Mouse (Mus musculus) midbrain, embryonic 11.5 days (tissue): ENCODE measurements around the gene Slc28a3. TPM values are rescaled to one million over a fixed set of nuclear protein-coding genes. Genes with fewer than 3 reads are reported as not detected.

Source experiments
- ATAC-seq: fragments of 200-750 bp; cut with Nextera tagmentation; 2 replicates; pipeline ENCODE4 v1.8.0; 2017; ENCODE audit warnings: moderate TSS enrichment, moderate library complexity; ENCODE audit not compliant: low FRiP score
- DNase-seq: peaks from one replicate; pipeline ENCODE4 v3.0.0; 2015; ENCODE audit warnings: low spot score; ENCODE audit errors: missing footprints
- H3K27ac ChIP-seq: fragments of 300-500 bp; sonication (generic); 2 replicates; pipeline ENCODE4 v1.5.1; 2014; ENCODE audit warnings: low read depth, low read length
- H3K27me3 ChIP-seq: fragments of 300-500 bp; sonication (generic); 2 replicates; pipeline ENCODE4 v1.6.1; 2014; ENCODE audit warnings: mild to moderate bottlenecking, low read length, moderate library complexity, mixed read lengths; ENCODE audit not compliant: control insufficient read depth, insufficient read depth
- H3K36me3 ChIP-seq: fragments of 300-500 bp; sonication (generic); 2 replicates; pipeline ENCODE4 v1.6.1; 2014; ENCODE audit warnings: mild to moderate bottlenecking, low read length, moderate library complexity, mixed read lengths; ENCODE audit not compliant: control insufficient read depth, insufficient read depth
- H3K4me1 ChIP-seq: fragments of 300-500 bp; sonication (generic); 2 replicates; pipeline ENCODE4 v1.6.1; 2014; ENCODE audit warnings: low read length; ENCODE audit not compliant: control insufficient read depth, insufficient read depth
- H3K4me2 ChIP-seq: fragments of 300-500 bp; sonication (generic); 2 replicates; pipeline ENCODE4 v1.6.1; 2014; ENCODE audit warnings: mild to moderate bottlenecking, moderate library complexity
- H3K4me3 ChIP-seq: fragments of 300-500 bp; sonication (generic); 2 replicates; pipeline ENCODE4 v1.5.1; 2014; ENCODE audit warnings: low read depth, low read length
- H3K9ac ChIP-seq: fragments of 300-500 bp; sonication (generic); 2 replicates; pipeline ENCODE4 v1.6.1; 2014; ENCODE audit warnings: low read length
- H3K9me3 ChIP-seq: fragments of 300-500 bp; sonication (generic); 2 replicates; pipeline ENCODE4 v1.6.1; 2016; ENCODE audit warnings: low read length; ENCODE audit not compliant: control insufficient read depth
- WGBS: fragments of 180-500 bp; shearing (Covaris S2); extraction: QIAGEN DNeasy Blood & Tissue Kit; methylation state at CpG from one replicate; pipeline ENCODE4 v1.1.7; 2014; 5-methylcytosine and 5-hydroxymethylcytosine counted together
- polyA plus RNA-seq: library from polyadenylated mRNA; unstranded; fragments of >200 nt; fragmentation: Nextera tagmentation; extraction: Ambion mirVana; gene quantifications from 2 replicates; pipeline ENCODE4 v1.2.1, GENCODE M21; 2014

The Slc28a3 gene
- polyA plus RNA-seq, 1 experiment from 2014 or later, result not detected

DNA sequence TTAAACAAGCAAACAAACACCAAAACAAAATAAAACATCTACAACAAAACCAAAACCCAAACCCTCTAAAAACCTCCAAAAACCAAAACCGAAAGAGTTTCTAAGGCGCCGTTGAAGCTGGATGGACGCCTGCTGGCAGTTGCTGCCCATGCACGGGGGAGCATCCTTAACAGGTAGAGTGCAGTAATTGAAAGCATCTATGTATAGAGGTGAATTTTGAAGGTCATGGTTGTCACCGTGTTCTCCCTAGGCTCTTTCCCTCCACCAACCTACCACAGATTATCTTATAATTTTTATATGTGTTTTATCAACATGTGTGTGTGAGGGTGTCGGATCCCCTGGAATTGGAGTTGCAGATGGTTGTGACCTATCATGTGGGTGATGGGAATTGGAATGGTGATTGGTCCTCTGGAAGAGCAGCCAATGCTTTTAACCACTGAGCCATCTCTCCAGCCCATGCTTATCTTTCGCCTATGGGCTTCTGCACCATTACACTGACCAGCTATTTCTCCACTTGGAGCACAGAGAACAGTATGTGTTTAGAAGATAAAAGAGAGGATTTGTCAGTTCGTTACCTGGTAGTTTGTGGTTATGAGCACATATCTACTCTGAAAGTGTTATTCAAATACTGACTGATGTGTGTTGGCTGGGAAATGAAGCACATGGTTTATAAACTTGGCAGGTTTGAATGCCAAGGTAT lies 89.2 kb downstream of the Slc28a3 start:
- H3K36me3 ChIP-seq, result no peaks in the 10 kb centered on the region
- no peak overlapping the region for H3K4me2 ChIP-seq
- H3K4me1 ChIP-seq, result no peaks in the 10 kb centered on the region
- no peak for ATAC-seq
- no peak overlapping the region for H3K27ac ChIP-seq
- H3K4me3 ChIP-seq, result no peak overlapping the region
- no peaks in the 10 kb centered on the region for H3K27me3 ChIP-seq
- WGBS, result 89% methylated on average over 9 of the region's 9 CpGs
- no peaks in the 10 kb centered on the region for H3K9me3 ChIP-seq
- DNase-seq, result peak; percentile 75
- H3K9ac ChIP-seq, result no peak overlapping the region

DNA sequence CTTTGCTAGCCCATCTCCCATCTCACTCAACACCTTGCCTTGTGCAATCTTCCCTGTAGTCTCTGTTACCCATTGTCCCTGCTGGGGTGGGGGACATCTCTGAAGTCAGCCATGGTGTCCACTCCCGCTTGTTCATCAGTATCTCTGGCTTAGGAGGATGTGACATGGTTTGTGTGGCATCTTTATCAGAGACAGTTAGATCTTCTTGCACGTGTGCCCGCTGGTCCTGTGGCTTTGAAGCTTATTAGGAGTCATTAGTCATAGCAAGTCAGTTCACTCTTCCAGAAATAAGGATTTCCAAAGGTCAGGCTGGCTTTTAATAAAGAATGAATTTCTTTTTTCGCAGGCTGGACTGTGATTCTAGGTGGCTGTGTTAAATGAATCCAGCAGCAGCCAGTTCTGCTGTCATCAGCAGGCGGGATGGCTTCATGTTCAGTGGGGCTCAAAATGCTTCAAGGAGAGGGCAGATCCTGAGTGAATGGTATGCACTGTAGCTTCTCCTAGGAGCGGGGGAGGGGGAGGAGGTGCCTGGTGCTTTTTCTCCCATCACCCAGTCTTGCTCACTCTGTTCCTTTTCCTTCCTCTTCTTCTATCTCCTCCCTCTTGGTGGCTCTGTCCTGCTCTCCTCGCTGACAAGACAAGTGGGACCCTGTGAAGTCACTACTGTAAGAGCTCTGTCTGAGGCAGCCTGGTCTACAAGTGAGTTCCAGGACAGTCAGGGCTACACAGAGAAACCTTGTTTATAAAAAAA lies 89.9 kb downstream of the Slc28a3 start:
- DNase-seq, result peak; percentile 51
- no peaks in the 10 kb centered on the region for H3K9me3 ChIP-seq
- WGBS, result 71% methylated on average over 7 of the region's 7 CpGs
- no peak overlapping the region for H3K4me3 ChIP-seq
- no peak overlapping the region for H3K4me2 ChIP-seq
- H3K9ac ChIP-seq, result no peak overlapping the region
- no peak for ATAC-seq
- H3K4me1 ChIP-seq, result no peaks in the 10 kb centered on the region
- H3K27ac ChIP-seq, result no peak overlapping the region
- H3K36me3 ChIP-seq, result no peaks in the 10 kb centered on the region
- no peaks in the 10 kb centered on the region for H3K27me3 ChIP-seq

DNA sequence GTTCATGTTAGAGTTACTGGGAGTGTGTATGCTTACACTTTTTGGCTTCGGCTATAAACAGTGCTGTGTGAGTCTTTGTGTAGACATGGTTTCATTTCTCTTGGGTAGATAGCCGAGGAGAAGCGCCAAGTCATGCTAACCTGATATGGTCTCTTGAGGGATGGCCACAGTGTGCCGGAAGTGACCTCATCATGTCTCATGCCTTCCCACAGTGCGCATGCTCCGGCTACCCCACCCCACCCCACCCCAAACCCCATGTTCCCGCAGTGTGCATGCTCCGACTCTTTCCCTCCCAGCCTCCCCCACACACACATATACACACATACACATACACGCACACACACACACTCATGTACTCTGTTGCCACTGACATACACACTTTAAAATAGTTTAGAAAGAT lies 90.6 kb downstream of the Slc28a3 start:
- H3K27ac ChIP-seq, result no peak overlapping the region
- peak; percentile 75 for DNase-seq
- H3K4me1 ChIP-seq, result no peaks in the 10 kb centered on the region
- H3K4me3 ChIP-seq, result no peak overlapping the region
- H3K9ac ChIP-seq, result no peak overlapping the region
- WGBS, result 88% methylated on average over 9 of the region's 9 CpGs
- ATAC-seq, result no peak
- H3K36me3 ChIP-seq, result no peaks in the 10 kb centered on the region
- H3K4me2 ChIP-seq, result no peak overlapping the region
- no peaks in the 10 kb centered on the region for H3K9me3 ChIP-seq
- H3K27me3 ChIP-seq, result no peaks in the 10 kb centered on the region

DNA sequence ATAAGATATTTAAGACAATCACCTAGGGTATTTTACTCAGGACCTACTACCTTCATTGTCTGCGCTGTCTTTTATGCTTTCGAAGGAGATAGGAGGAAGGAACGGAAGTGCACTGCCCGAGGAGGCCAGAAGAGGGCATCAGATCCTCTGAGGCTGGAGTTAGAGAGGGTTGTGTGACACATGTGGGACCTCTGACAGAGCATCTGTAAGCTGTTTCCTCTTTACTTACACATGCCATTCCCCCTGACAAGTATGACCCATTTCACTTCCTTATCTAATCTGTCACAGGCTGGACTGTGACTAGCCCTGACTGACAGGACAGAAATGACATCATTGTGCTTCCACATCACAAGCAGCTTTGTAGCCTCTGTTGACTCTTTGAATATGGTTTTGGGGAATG lies 94.4 kb downstream of the Slc28a3 start:
- Histone ChIP-seq H3K27me3 (no peaks in the 10 kb centered on the region), H3K4me3 (no peak overlapping the region), H3K4me2 (no peak overlapping the region), H3K4me1 (no peaks in the 10 kb centered on the region), H3K27ac (no peak overlapping the region), H3K9ac (no peak overlapping the region), H3K36me3 (no peaks in the 10 kb centered on the region), H3K9me3 (no peaks in the 10 kb centered on the region)
- WGBS, result 98% methylated on average over 4 of the region's 4 CpGs
- DNase-seq, result peak; percentile 19
- ATAC-seq, result no peak

DNA sequence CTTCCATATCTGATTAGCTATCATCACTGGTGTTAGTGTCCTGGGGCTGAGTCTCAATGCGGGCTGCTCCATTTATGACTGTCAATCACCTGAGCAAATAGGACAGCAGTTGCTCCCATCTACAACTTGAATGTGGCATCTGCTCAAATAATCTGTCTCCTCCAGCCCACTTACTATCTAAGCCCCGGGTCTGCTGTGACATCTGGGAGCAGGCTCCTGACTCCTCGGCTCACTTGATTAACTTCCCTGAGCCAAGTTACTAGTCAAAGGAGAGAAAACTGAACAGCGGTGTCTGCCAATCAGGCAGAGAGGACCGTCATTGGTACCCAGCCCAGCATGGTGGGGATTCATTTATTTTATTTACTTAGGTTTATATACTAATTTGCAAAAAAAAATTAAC lies 95.0 kb downstream of the Slc28a3 start:
- Histone ChIP-seq H3K4me1 (no peaks in the 10 kb centered on the region), H3K27me3 (no peaks in the 10 kb centered on the region), H3K4me2 (no peak overlapping the region), H3K9me3 (no peaks in the 10 kb centered on the region), H3K36me3 (no peaks in the 10 kb centered on the region), H3K4me3 (no peak overlapping the region), H3K27ac (no peak overlapping the region), H3K9ac (no peak overlapping the region)
- no peak for DNase-seq
- WGBS, result 90% methylated on average over 5 of the region's 5 CpGs
- ATAC-seq, result no peak

DNA sequence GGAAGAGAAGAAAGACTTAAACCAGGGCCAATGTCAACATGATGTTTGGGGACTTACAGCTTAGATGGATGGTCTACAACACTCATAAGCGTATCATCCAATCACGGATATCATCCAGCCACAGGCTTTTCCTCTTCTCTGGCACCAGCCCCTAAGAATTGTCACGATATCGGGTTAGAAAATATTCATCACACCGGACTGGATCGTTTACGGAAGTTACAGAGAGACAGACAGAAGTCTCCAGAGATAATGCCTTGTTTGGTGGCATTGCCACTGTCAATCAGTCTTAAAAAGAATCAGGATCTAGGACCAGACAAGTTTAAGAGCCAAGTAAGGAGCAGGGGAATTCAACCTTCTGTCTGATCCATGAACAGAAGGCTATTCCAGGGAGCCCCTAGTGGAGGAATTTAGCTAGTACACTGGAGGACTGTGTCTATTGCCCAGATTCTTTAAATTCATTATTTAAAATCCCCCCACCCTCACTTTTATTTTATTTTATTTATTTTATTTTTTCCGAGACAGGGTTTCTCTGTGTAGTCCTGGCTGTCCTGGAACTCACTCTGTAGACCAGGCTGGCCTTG lies 96.4 kb downstream of the Slc28a3 start:
- H3K4me2 ChIP-seq, result no peak overlapping the region
- ATAC-seq (no peak), DNase-seq (peak; percentile 87)
- H3K36me3 ChIP-seq, result no peaks in the 10 kb centered on the region
- no peaks in the 10 kb centered on the region for H3K9me3 ChIP-seq
- 84% methylated on average over 8 of the region's 8 CpGs for WGBS
- no peak overlapping the region for H3K4me3 ChIP-seq
- H3K27me3 ChIP-seq, result no peaks in the 10 kb centered on the region
- H3K27ac ChIP-seq, result no peak overlapping the region
- no peaks in the 10 kb centered on the region for H3K4me1 ChIP-seq
- H3K9ac ChIP-seq, result no peak overlapping the region

DNA sequence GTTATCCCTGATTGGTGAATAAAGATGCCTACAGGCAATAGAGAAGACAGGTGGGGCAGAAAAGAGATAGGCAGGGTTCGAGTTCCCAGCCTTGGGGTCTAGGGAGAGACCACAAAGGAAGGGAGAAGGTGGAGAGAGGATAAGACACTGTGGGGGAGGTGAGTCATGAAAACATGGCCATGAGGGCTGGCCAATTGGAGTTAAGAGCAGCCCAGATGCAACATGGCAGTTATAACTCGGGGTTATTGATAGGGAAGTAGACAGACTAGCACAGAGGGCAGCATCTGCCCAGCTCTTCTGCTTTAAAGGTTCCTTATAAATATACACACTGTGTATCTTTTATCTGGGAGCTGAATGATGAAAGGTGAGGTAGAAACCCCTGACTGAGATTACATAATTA lies 98.8 kb downstream of the Slc28a3 start:
- Histone ChIP-seq H3K4me1 (no peaks in the 10 kb centered on the region; the same call in 1 of the 2 replicates), H3K9ac (no peak overlapping the region), H3K4me2 (no peak overlapping the region), H3K9me3 (no peaks in the 10 kb centered on the region), H3K36me3 (no peaks in the 10 kb centered on the region), H3K4me3 (no peak overlapping the region), H3K27me3 (no peaks in the 10 kb centered on the region), H3K27ac (no peak overlapping the region)
- DNase-seq (peak; percentile 76), ATAC-seq (no peak)
- 78% methylated on average over 2 of the region's 2 CpGs for WGBS

DNA sequence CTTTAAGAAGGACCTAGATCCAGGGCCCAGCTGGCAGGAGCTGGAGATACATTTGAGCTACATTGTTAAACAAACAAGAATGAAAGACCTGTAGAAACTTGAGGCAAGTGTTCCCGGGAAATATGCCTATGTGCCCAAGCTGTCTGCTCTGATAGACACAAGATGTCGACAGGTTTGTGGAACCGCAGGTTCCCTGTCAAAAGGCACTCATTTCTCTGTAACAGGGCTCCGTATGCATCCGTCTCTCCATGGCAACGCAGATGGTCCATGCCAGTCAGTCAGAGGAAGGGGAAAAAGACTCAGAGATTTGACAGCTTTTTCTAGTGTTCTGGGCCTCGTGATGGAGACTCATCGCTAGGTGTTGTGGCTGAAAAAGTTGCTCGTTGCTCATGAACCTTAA lies 99.4 kb downstream of the Slc28a3 start:
- no peak overlapping the region for H3K27ac ChIP-seq
- H3K4me3 ChIP-seq, result no peak overlapping the region
- whole genome bisulfite sequencing, result 90% methylated on average over 9 of the region's 9 CpGs
- DNase-seq, result peak; percentile 35
- ATAC-seq, result no peak
- H3K4me2 ChIP-seq, result no peak overlapping the region
- H3K9ac ChIP-seq, result no peak overlapping the region
- no peaks in the 10 kb centered on the region for H3K27me3 ChIP-seq
- no peaks in the 10 kb centered on the region; the same call in 1 of the 2 replicates for H3K4me1 ChIP-seq
- no peaks in the 10 kb centered on the region for H3K9me3 ChIP-seq
- no peaks in the 10 kb centered on the region for H3K36me3 ChIP-seq

DNA sequence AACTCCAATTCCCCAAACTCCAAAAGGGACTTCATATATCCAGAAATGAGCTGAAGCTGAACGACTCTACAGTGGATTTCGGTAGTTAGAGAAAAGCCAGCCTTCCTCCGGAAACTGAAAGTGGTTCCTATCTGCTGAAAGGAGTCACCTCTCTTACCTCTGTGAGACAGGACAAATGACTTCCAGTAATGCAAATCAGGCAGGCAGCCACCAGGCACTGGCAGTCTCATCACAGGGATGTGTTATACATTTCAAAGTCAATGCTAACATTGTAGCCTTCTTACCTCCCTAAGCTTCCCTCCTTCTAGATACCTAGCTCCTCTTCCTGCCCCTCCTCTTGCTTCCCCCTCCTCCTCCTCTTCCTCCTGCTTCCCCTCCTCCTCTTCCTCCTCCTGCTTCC lies 101.4 kb downstream of the Slc28a3 start:
- Histone ChIP-seq H3K4me1 (no peaks in the 10 kb centered on the region; the same call in 1 of the 2 replicates), H3K27me3 (no peaks in the 10 kb centered on the region), H3K36me3 (no peaks in the 10 kb centered on the region), H3K4me2 (no peak overlapping the region), H3K27ac (no peak overlapping the region), H3K4me3 (no peak overlapping the region), H3K9ac (no peak overlapping the region), H3K9me3 (no peaks in the 10 kb centered on the region)
- 68% methylated on average over 3 of the region's 3 CpGs for WGBS
- DNase-seq, result no peak
- no peak for ATAC-seq
